Mouse (Mus musculus) brain, embryonic 14.5 days (tissue): ENCODE results near the gene Fam228a. TPM values are rescaled to one million over a fixed set of nuclear protein-coding genes. Genes with fewer than 3 reads are reported as not detected.
"Not testable (repeated sequence)": the region's sequence is repeated elsewhere in the genome, so short reads cannot be mapped to it uniquely, and the experiment has no call there.

ENCODE experiments used
- DNase-seq: peaks from one replicate; pipeline ENCODE4 v3.0.0-alpha.2; 2011; ENCODE audit warnings: low read depth
- CTCF ChIP-seq: fragments of 200-500 bp; IDR thresholded peaks from 2 replicates; pipeline ENCODE4 v1.5.1; 2012; ENCODE audit warnings: inconsistent platforms, mild to moderate bottlenecking, moderate library complexity, borderline replicate concordance; ENCODE audit not compliant: insufficient read depth, insufficient read length; ENCODE audit errors: extremely low read depth
- POLR2A ChIP-seq: fragments of 200-500 bp; IDR thresholded peaks from 2 replicates; pipeline ENCODE4 v1.6.1; 2012; ENCODE audit warnings: mild to moderate bottlenecking, inconsistent platforms, borderline replicate concordance; ENCODE audit not compliant: poor library complexity, insufficient read depth, insufficient read length, severe bottlenecking; ENCODE audit errors: extremely low read depth
- polyA plus RNA-seq: library from polyadenylated mRNA; depleted of rRNA; stranded (reverse); fragments of >200 nt; gene quantifications from 2 replicates; pipeline ENCODE4 v1.2.3, GENCODE M21; 2012; rRNA removed

Gene Fam228a
- polyA plus RNA-seq, result 1.6 and 1.8 TPM in 2 replicates

DNA sequence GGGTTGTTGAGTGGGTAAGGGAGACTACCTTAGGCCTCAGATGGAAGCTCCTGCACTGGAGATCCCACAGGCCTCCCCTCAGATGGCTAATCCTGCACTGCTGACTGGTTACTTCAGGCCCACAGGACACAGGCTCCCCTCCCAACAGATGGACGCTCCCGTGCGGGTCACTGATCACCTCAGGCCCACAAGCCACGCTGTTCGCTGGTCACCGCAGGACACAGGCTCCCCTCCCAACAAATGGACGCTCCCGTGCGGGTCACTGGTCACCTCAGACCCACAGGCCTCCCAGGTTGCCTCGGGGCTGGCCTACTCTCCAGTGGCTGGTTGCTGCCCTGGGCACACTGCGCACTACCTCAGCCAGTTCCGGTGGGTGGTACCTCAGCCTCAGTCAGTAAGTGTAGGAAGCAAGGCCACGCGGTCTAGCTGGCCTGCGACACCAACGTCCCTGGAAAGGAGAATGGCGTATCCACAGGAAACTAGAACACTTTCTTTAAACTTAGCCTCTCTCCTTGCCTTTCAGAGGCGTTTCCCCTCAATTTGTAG lies at the start of gene Fam228a:
Fam228a (minus strand) TSS at position 400 of the 546 bp plus-strand sequence.
- TF ChIP-seq CTCF (no peak), POLR2A (no peak)
- no peak for DNase-seq

DNA sequence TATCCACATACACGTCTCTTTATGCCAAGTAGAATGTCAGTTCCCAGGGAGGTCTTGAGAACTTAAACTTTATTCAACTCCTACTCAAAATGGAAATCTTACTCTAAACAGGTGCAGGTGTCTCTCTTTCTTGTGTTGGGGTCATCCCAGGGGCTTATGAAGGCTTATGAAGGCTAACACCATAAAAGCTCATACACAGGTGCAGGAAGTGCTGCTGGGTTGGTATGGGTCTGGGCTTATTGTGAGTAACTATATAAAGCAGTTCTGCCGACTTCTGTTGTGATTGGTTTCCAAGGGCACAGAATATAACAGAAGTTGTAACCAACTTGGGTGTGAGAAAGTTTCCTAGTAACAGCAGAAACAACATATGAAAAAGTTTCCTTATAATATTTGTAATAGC lies 46.2 kb upstream of the Fam228a start:
- TF ChIP-seq POLR2A, result no peak
- no peak for TF ChIP-seq CTCF
- no peak for DNase-seq

DNA sequence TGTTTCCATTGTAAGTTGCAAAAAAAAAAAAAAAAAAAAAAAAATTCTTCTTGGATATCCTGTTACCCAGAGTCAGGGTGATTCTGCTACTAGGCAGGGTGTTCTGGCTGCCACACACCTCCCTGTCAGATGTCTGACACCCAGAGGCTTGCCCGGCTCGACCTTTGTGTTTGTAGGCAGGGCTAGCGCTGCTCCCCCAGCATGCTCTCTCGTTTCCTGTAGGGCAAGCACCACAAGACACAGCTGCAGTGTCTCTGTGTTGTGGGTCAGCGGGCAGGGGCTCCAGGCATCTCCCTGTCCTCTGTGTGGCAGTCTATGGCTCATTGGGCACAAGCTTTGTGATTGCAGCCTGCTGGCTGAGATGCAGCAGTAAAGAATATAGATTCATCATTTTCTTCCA lies 45.4 kb upstream of the Fam228a start:
- DNase-seq, result no peak
- no peak for TF ChIP-seq POLR2A
- TF ChIP-seq CTCF, result no peak

DNA sequence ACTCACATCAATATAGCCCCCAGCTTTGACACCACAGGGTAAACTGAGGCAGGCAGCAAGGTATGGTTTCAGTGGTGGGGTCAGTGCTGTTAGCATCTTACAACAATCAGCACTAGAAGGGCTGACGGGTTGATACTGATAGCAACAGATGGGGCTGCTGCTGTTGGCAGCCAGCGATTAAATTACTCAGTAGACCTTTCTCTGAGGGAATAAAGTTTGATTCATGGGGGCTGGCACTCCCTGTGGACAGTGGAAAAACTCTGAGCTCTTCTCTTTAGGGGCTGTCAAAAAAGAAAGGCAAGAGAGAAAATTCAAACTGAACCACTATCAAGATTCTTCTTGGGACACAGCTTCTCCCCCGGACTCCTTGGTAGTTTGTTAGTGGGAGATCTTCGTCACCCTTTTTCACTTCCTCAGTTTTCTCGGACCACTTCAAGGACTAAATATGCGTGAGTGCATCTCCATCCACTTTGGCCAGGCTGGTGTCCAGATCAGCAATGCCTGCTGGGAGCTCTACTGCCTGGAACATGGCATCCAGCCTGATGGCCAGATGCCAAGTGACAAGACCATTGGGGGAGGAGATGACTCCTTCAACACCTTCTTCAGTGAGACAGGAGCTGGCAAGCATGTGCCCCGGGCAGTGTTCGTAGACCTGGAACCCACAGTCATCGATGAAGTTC lies 43.6 kb upstream of the Fam228a start:
- not testable (repeated sequence) for DNase-seq

DNA sequence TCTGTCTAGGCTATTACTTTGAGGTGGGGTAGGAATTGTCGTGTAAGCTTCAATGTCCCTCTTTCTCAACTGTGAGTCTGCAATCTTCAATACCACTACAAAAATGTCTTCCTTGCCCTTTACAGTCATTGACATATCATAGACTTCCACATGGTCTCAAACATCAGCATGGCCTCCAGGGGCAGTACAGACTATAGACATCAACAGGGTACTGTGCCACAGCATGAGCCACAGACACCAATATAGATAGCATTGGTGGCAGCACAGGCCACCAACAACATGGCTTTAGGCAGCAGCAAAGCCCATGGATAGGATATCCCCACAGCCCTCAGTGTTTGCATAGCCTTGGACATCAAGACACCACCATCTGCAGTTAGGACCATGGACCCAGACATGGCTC lies 43.0 kb upstream of the Fam228a start:
- TF ChIP-seq CTCF, result no peak
- no peak for TF ChIP-seq POLR2A
- no peak for DNase-seq

DNA sequence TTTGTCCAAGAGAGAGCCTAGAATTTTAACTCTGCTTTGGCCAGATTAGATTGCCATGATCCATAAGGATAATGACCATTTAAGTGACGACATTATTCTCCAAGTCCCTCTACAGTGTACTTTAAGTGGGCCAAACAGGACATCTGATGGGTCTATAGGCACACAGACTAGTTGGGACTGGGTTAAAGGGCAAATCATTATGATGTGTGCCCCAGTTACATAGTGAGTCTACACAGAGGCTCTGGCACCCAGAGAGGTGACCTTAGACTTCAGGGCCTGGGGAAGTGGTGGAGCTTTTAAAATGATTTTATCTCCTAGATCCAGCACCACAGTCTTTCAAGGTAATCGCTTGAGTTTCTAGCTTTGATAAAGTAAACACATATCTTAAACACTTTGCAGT lies 42.0 kb upstream of the Fam228a start:
- no peak for DNase-seq
- no peak for TF ChIP-seq CTCF
- TF ChIP-seq POLR2A, result no peak

DNA sequence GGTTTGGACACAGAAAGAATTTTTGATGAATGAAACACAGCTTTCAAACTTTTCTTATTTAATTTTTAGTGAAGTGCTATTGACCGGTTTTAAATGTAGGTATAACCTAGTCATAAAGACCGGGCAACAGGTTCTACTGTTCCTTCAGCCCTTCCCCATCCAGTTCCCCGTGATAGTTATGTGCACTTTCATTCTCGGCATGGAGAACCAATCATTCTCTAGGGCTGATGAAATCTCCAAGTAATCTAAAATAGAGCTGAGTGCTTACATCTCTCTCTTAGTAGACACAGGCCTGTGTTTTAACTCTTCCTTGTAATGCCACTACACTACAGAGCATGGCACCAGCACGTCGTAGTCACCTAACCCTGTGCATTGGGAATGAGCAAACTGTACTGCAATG lies 39.5 kb upstream of the Fam228a start:
- no peak for TF ChIP-seq CTCF
- no peak for TF ChIP-seq POLR2A
- DNase-seq, result no peak

DNA sequence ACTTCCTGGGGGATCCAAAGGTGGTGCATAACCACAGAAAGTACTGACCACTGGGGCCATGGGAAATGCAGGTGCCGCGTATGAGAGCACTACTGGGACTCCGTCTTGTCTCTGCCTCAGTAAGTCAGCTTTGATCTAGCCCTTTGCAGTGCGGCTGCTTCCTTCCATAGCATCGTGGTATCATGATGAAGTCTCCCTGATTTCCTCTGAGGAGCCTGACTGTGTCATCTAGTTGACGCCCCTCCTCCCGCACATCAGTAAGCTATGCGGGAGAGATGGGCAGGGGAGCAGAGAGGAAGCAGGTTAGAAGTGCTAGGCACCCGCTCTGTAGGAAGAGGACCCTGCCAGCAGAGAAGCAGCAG lies 37.3 kb upstream of the Fam228a start:
- TF ChIP-seq CTCF (no peak), POLR2A (no peak)
- no peak for DNase-seq

DNA sequence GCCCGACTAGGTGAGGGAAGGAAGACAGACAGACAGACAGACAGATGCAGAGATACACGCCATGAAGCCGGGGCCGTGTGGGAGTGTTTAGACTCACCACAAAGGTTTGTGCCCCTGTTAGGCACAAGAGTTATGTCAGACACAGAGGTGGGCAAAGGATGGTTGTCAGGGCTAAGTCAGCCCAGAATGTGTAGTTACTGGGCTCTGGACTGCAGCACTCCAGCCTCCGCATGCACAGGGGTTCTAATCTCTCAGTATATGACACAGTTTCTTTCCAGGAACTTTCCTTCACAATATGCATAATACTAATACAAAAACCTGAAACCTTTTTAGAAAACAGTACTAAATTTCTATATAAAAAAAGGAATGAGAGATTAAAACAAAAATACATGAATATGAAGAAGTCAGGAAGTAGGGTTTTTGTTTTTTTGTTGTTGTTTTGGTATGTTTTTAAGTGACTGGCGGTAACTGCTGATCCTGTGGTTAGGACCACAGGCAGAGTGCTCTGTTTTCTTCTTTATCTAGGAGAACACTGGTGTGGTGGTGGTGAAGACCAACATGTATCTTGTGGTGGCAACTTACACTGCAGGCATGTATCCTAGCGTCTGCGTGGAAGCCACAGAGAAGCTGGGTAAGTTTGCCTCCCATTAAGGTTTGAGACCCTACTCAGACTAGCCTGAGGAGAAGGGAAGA lies 36.8 kb upstream of the Fam228a start:
- DNase-seq, result no peak
- no peak for TF ChIP-seq CTCF
- TF ChIP-seq POLR2A, result no peak

DNA sequence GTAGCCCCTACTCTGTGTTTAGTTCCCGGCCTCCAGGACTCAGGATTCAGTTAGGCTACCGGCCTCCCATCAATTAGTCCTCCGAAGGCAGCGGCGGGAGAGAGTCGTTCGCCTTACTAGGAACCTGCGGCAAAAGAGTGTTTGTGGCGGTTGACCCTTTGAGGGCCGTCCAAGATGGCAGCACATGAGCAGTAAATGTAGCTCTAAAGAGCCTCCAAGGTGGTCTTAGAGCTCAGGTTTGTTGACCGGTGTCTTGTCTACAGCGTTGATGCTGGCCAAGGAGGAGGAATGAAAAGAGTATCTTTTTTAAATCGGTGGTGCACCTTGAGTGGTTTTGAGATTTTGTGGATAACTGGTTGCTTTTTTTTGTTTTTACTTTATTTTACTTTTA lies 31.1 kb upstream of the Fam228a start:
- TF ChIP-seq POLR2A (no peak), CTCF (no peak)
- no peak for DNase-seq

DNA sequence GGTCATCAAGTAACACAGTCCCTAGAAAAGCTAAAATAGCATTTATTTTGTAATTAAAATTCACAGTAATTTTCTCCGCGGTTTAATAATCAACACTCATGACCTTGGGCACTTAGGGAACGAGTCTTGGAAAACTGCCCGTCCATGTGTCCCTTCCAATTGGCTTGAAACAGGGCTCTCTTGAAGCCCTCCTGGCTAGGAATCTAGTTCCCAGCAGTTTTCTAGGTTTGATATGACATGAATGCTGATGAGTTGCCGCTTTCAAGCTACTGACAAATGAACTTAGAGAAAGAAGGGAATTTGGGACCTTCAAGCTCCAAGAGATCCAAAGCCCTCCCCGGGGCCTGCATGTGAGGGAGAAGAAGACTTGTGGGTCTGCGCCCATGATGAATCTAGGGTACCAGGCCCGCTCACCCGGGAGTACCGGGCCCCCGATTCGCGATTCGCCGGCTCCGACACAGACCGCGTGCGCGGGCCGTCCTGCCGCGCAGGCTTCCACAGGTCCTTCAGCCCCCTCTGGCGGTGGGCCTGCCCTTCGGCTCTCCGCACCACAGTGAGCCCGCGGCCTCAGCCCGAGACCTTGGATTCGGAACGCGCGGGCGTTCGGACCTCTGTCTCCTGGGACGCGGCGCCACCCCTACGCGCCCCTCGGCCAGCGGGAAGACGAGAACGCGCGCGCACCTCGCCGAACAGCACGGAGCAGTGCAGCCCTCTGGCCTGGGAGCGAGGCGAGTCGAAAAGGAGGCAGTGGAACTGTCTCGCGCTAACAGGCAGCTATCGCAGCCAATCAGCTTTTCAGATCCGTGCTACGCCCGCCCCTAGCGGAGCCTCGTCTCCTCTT lies 30.5 kb upstream of the Fam228a start, which contains the start of the genes Pfn4 and Fam228b:
Pfn4 (plus strand) TSS at position 531 of the 841 bp plus-strand sequence.
Fam228b (minus strand) TSS at position 776 of the 841 bp plus-strand sequence.
- TF ChIP-seq POLR2A (no peak; the same call in 1 of the 2 replicates), CTCF (peak; percentile 83)
- DNase-seq, result peak; percentile 97

DNA sequence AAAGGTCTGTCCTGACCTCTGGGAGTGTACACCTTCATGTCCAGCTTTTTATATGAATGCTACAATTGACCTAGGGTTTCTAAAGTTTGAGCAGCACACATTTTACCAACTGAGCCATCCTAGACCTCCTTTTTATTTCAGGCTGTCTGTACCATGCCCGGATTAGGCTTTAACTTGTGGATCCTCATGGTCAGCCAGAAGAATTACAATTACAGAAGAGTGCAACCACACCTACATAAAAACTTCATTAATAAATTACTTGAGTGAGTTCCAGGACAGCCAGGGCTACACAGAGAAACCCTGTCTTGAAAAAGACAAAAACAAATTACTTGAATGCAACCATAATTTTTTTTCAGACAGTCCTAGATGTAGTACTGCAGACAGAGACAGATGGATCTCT lies 18.8 kb upstream of the Fam228a start:
- no peak for DNase-seq

DNA sequence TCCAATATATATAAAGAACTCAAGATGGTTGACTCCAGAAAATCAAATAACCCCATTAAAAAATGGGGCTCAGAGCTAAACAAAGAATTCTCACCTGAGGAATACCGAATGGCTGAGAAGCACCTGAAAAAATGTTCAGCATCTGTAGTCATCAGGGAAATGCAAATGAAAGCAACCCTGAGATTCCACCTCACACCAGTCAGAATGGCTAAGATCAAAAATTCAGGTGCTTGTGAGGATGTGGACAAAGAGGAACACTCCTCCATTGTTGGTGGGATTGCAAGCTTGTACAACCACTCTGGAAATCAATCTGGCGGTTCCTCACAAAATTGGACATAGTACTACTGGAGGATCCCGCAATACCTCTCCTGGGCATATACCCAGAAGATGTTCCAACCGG lies 16.2 kb upstream of the Fam228a start:
- not testable (repeated sequence) for DNase-seq

More for the DNA sequence above, 18.8 kb upstream of the Fam228a start:
- no peak for TF ChIP-seq CTCF
- no peak for TF ChIP-seq POLR2A
